22 mouse cellular contexts compared by ENCODE assay signal in genomic region chr12:100489799-100490198, GRCm38 (mm10).
"Had no signal": no experiment of that assay in that cellular context is flagged by ENCODE, and none has a peak within 500 bp of the region (broad histone marks: within the 10 kb centered on the region; RNA-seq: fewer than 3 reads in every experiment).

No protein-coding gene starts in this region.

- H3K4me3 ChIP-seq: heart, embryonic 10.5 days; heart, embryonic 12.5 days; hindbrain, embryonic 10.5 days; hindbrain, embryonic 12.5 days; intestine, embryonic 15.5 days; limb, embryonic 10.5 days; limb, embryonic 12.5 days; liver, embryonic 13.5 days; liver, embryonic 15.5 days had no signal

- H3K27ac ChIP-seq: heart, embryonic 10.5 days; hindbrain, embryonic 12.5 days; hindbrain, embryonic 14.5 days; intestine, embryonic 15.5 days; limb, embryonic 10.5 days; limb, embryonic 12.5 days; liver, embryonic 13.5 days; liver, embryonic 15.5 days had no signal

- DNase-seq: forebrain, postnatal 0 days; gastrocnemius, postnatal 10 days; gastrocnemius, postnatal 25 days; heart, adult 18-20 months; heart, postnatal 10 days; heart, postnatal 4 days; kidney, adult 18-20 months; kidney, adult 8-10 months; kidney, postnatal 10 days; kidney, postnatal 25 days; kidney, postnatal 4 days; liver; liver, embryonic 13.5 days had no signal
